Mouse (Mus musculus) thymus, adult 2 months (tissue): Measurements from ENCODE around the gene Anapc5. TPM values are rescaled to one million over a fixed set of nuclear protein-coding genes. Genes with fewer than 3 reads are reported as not detected.

Experiments used
- DNase-seq: peaks from one replicate; pipeline ENCODE4 v3.0.0; 2021
- H3K27ac ChIP-seq: fragments of 200-500 bp; 2 replicates; pipeline ENCODE4 v1.5.1; 2012; ENCODE audit warnings: low read length, control low read depth; ENCODE audit not compliant: control insufficient read depth, insufficient read depth
- H3K27me3 ChIP-seq: fragments of 200-500 bp; 2 replicates; pipeline ENCODE4 v1.6.1; 2012; ENCODE audit warnings: mild to moderate bottlenecking, low read length, moderate library complexity, mixed read lengths; ENCODE audit not compliant: control insufficient read depth, insufficient read depth
- H3K36me3 ChIP-seq: fragments of 200-500 bp; 2 replicates; pipeline ENCODE4 v1.6.1; 2012; ENCODE audit warnings: mild to moderate bottlenecking, low read length, moderate library complexity; ENCODE audit not compliant: control insufficient read depth, insufficient read depth
- H3K4me1 ChIP-seq: fragments of 200-500 bp; replicated peaks from 2 replicates; pipeline ENCODE4 v1.6.1; 2012; ENCODE audit warnings: low read length; ENCODE audit not compliant: control insufficient read depth, insufficient read depth
- H3K4me3 ChIP-seq: fragments of 200-500 bp; 2 replicates; pipeline ENCODE4 v1.5.1; 2012; ENCODE audit warnings: mild to moderate bottlenecking, low read length, control low read depth, moderate library complexity; ENCODE audit not compliant: control insufficient read depth, insufficient read depth
- CTCF ChIP-seq: fragments of 200-500 bp; IDR thresholded peaks from 2 replicates; pipeline ENCODE4 v1.5.1; 2012; ENCODE audit warnings: mild to moderate bottlenecking, control low read depth, low read length, moderate library complexity, borderline replicate concordance; ENCODE audit not compliant: control insufficient read depth, poor library complexity, insufficient read depth; ENCODE audit errors: extremely low read depth
- POLR2A ChIP-seq: fragments of 200-500 bp; IDR thresholded peaks from 2 replicates; pipeline ENCODE4 v1.6.1; 2012; ENCODE audit warnings: mild to moderate bottlenecking, low read length, control low read depth, moderate library complexity; ENCODE audit not compliant: control insufficient read depth, poor library complexity, insufficient read depth; ENCODE audit errors: extremely low read depth
- WGBS: fragments of 180-500 bp; shearing (Covaris S2); methylation state at CpG from one replicate; pipeline ENCODE4 v1.1.7; 2018; 5-methylcytosine and 5-hydroxymethylcytosine counted together
- polyA plus RNA-seq: library from polyadenylated mRNA; depleted of rRNA; stranded (reverse); fragments of >200 nt; gene quantifications from 2 replicates; pipeline ENCODE4 v1.2.3, GENCODE M21; 2012

The Anapc5 gene
- polyA plus RNA-seq, 1 experiment: 489 TPM

DNA sequence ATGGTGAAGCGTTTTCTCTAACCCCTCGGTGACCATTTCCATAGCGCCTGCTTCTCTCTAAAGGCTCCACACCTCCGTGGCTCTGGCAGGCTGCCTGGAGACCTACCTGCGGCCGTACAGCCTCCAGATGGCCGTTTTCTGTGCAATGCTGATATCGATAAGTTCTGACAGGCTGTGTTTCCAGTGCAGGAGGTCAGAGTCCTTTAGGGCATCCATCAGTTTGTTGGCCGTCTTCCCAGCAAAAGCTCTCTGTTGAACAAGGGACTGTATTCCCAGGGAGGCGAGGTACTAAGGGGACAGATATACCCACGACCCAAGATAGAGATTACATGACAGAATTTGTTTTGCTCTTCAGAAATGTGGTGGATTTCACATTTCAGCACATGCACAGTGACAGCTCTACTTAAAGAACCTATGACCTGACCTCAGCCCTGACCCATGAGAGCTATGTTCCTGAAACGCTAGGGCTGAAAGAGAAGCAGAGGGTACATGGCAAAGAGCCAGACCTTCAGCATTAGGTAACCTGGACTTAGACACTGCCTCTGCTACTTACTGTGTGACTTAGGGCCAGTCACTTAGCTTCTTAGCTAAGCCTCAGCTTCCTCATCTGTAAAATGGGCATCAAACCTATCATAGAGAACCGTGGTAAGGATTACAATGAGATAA, 20.7 kb downstream of the Anapc5 start:
- no peak overlapping the region for H3K27ac ChIP-seq
- peaks cover 93% of the 10 kb centered on the region for H3K36me3 ChIP-seq
- no peaks in the 10 kb centered on the region for H3K4me1 ChIP-seq
- H3K27me3 ChIP-seq: no peaks in the 10 kb centered on the region
- H3K4me3 ChIP-seq: no peak overlapping the region
- WGBS: 97% methylated on average over 13 of the region's 13 CpGs
- no peak for TF ChIP-seq POLR2A
- no peak for TF ChIP-seq CTCF
- DNase-seq: no peak

DNA sequence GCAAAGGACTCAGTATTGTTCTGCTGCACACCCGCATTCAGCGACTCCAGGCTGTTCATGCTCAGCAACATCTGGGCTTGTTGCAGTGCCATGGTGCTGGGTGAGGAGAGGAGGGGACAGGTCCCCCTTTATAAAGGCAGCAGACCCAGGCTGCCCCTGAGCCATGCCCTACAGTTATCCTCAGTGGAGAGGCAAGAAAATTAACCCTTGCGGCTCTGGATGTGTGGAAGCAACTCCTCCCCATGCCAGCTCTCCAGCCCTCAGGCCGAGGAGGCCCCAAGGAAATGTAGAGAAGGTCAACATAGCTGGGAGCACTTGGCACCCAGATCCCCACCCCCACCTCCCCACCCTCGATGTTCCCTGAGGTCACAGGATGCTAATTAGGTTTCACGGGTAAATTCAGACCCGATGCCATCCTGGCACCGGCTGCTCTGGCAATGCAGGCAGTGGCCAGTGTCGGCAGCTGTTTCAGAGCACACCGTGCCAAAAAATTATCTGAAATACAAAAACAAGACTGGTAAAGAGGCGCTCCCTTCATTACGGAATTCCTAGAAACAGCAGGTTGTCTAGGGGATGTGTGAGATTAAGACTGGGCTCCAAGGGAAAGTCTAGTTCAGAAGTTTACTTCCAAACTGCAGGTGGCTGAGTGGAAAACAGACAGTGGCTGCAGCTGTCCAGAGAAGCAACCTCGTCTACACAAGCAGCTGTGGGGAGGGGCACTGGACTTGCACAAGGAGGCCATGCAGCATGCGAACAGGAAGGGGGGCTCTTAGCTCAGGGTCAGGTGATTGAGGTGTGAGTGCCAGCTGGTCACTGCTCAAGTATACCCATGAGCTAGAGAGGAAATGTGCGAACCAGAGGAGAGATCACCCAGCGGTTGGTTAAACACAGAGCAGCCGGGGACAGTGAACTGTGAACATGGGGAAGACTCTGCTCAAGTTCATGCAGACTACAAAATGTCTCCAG, 21.5 kb downstream of the Anapc5 start:
- no peak overlapping the region for H3K27ac ChIP-seq
- no peak for TF ChIP-seq POLR2A
- TF ChIP-seq CTCF: no peak
- no peak overlapping the region for H3K4me3 ChIP-seq
- no peaks in the 10 kb centered on the region for H3K4me1 ChIP-seq
- DNase-seq: no peak
- H3K36me3 ChIP-seq: peaks cover 91% of the 10 kb centered on the region
- H3K27me3 ChIP-seq: no peaks in the 10 kb centered on the region
- 94% methylated on average over 17 of the region's 17 CpGs for WGBS

- WGBS: 77% methylated on average over 17 of the region's 17 CpGs
- H3K36me3 ChIP-seq: peaks cover 90% of the 10 kb centered on the region
- no peak for TF ChIP-seq CTCF
- TF ChIP-seq POLR2A: no peak
- no peak overlapping the region for H3K4me3 ChIP-seq
- no peak overlapping the region for H3K27ac ChIP-seq
- no peaks in the 10 kb centered on the region for H3K27me3 ChIP-seq
- no peak for DNase-seq
- H3K4me1 ChIP-seq: no peaks in the 10 kb centered on the region
Measured at GRCm38 (mm10) chr5:122798557-122799378, 22.4 kb downstream of the Anapc5 start.

- H3K36me3 ChIP-seq: peaks cover 90% of the 10 kb centered on the region
Measured at GRCm38 (mm10) chr5:122797866-122798265, 23.3 kb downstream of the Anapc5 start.

GRCm38 (mm10) chr5:122788696-122789095, 32.4 kb downstream of the Anapc5 start:
- no peak for TF ChIP-seq POLR2A
- TF ChIP-seq CTCF: no peak
- no peak overlapping the region for H3K4me3 ChIP-seq
- H3K4me1 ChIP-seq: no peaks in the 10 kb centered on the region
- no peak overlapping the region for H3K27ac ChIP-seq
- DNase-seq: no peak
- 94% methylated on average over 2 of the region's 2 CpGs for WGBS
- peaks cover 59% of the 10 kb centered on the region for H3K36me3 ChIP-seq
- H3K27me3 ChIP-seq: no peaks in the 10 kb centered on the region

More at GRCm38 (mm10) chr5:122797866-122798265, 23.3 kb downstream of the Anapc5 start:
- no peak for TF ChIP-seq CTCF
- TF ChIP-seq POLR2A: no peak
- H3K4me1 ChIP-seq: no peaks in the 10 kb centered on the region
- H3K4me3 ChIP-seq: no peak overlapping the region
- H3K27me3 ChIP-seq: no peaks in the 10 kb centered on the region
- no peak overlapping the region for H3K27ac ChIP-seq
- 96% methylated on average over 3 of the region's 3 CpGs for WGBS
- no peak for DNase-seq
